Mouse (Mus musculus) forelimb bud, embryonic 11.5 days (tissue): ENCODE data around the gene Col6a6.
"Not testable (repeated sequence)": the region's sequence is repeated elsewhere in the genome, so short reads cannot be mapped to it uniquely, and the experiment has no call there.

Experiments used
- DNase-seq: peaks from one replicate; pipeline ENCODE4 v3.0.0-alpha.2; 2012; ENCODE audit warnings: low read depth, low spot score

The Col6a6 gene

DNA sequence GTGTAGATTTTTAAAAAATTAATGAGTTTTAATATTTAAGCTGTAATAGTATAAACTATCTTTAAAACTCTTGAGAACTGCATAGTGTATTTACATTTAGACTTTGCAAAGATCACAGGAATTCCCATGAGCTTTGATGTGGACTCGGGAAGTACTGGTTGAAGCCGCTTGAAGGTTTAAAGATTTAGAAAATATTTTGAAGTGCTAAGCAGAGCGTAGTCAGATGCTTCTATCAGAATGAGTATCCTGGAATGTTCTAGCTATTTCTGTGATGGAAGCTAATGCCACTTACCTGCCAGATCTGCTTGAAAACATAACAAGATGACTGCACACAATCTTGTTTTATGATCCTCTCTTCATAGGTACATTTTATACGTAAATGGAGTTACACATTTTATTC, 157.0 kb downstream of the Col6a6 start:
- no peak for DNase-seq

DNA sequence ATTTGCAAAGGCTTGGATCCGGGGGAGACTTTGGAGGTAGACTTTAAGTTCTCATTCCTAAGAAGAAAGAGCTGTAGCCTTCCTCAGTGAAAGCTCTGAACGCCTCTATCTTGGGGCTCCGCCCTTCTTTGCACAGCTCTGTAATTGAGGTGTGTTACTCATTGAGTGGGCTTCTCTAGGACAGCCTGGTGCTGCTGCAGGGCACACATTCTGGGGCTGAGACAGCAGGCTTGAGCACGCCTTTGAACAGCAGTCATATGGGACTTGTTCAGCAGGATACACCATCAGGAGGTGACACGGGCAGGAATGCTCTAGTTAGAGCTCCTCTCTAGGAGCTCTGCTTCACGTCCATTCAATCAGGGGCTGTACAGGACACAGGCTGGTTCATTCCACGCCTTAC, 162.7 kb downstream of the Col6a6 start:
- DNase-seq: peak; percentile 7

DNA sequence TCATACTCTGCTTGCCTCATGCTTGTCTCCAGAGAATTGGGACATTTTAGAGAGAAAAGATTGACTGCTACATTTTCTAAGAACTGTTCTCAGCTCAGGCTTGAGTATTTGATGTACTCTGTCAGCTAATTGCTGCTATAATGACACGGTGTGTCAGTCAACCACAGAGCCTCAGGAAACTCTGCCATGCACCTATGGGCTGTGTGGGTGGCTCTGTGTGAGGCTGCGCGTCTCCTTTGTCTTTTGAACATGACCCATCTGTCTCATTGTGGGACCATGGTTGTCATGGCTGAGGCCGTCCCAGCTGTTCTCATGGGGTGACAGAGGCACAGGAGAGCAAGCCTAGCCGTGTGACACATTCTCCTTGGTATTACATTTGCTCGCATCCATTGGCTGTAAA, 168.1 kb downstream of the Col6a6 start:
- no peak for DNase-seq

DNA sequence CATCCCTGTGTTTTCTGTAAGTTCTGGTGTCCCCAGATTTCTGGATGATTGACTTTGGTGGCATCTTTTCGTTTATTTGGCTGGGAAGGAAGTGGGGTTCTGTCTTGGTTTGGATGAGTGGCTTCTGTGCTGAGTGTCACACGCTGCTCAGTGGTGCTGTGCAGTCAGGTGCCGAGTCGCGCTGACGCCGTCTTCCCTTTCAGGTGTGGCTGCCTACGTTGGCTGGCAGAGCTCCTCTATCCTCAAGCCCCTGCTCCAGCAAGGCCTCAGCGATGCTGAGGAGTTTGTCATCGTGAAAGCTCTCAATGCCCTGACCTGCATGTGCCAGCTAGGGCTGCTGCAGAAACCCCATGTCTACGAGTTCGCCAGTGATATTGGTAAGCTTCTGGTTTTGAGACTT, 169.7 kb downstream of the Col6a6 start:
- DNase-seq: no peak

DNA sequence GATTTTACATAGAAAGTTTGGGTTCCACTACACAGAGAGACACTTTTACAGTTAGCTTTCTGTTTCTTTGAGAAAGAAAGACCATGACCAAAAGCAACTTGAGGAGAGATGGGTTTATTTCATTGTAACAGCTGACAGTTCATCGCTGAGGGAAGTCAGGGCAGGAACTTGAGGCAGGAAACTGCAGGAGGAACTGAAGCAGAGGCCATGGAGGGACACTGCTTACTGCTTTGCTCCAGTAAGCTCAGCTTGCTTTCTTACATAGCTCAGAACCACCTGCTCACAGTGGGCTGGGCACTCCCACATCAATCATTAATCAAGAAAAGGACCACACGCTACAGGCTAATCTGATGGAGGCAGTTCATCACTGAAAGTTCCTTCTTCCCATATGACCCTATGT, 171.8 kb downstream of the Col6a6 start:
- no peak for DNase-seq

DNA sequence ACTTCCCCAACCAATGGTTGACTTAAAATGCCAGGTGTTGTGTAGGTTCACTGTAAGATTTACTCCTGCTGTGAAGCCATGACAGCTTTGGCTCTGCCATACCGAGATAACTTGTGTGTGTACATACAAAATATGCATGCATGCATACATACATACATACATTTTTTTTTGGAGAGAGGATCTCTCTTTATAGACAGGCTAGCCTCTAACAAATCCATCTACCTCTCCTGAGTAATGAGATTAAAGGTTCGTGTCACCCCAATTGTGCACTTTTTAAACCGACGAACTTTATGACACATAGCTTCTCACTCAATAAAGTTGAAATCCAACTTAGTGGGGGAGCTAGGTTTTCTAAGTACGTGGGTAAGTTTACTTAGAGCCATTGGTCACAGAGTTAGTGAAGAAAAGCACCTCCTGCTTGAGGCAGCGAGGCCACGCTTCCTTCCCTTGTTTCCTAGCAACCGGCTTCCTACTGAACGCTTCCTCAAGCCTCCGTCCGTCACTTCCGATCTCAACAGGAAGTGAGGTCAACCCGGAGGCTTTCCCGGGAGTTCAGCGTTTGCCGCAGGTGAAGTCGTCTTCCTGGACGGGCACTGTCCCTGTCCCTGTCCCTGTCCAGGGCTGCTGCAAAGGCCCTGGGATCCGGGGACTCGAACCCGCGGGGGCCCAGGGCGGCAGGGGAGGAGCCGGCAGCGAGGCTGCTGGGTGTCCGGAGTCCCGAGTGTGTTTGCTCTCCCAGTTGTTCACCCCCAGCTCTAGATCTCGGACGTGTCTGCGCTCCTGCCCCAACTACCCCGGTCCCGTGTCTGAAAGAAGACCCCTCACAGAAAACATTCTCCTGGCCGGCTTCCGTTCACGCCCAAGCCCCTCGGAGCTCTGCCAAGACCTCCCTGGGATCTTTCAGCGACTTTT, 185.2 kb downstream of the Col6a6 start, which contains the start of gene Pik3r4:
Gene Pik3r4 (plus strand): TSS at position 519 of the 912 bp plus-strand sequence.
- peak; percentile 95 for DNase-seq

DNA sequence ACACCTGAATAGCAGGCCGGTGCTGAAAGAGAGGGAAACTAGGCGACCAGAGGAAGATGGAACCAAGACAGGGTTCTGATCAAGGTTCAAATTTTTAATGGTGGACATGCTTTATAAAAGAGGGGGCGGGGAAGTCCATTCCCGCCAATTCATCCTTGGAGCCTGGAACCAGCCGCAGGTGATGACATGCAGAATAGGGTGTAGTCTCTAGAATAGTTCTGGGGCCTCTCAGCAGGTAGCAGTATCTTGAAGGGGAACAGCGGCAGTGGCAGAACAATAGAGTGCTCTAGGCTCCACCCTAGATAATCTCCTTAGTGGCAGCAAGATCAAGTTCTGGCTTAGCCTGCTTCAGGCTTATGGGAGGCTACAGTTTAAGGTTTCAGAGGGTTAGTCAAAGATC, 186.6 kb downstream of the Col6a6 start:
- not testable (repeated sequence) for DNase-seq
